Mouse (Mus musculus): ENCODE results near the gene Exosc3. TPM values are rescaled to one million over a fixed set of nuclear protein-coding genes. Genes with fewer than 3 reads are reported as not detected.
"Not testable (repeated sequence)": the region's sequence is repeated elsewhere in the genome, so short reads cannot be mapped to it uniquely, and the experiment has no call there.

Exosc3 gene
- total RNA-seq (2021): 10 to 100 TPM; 15.2 to 17.9 TPM
- long read RNA-seq, experiment 1, transcript Exosc3-201 (4 exons, 1,077 nt): major isoform, 22 of 24 reads
- long read RNA-seq, experiment 1, partial matches to known transcripts: 0 of 24 reads
- long read RNA-seq, experiment 1, other reads (novel, unspliced or antisense): 1 of 24 reads
- long read RNA-seq, experiment 2, transcript Exosc3-201 (4 exons, 1,077 nt): major isoform, 11 of 11 reads
- long read RNA-seq, experiment 2, partial matches to known transcripts: 0 of 11 reads
- long read RNA-seq, experiment 2, other reads (novel, unspliced or antisense): 0 of 11 reads

- DNase-seq (ENCODE audit: low spot score in 2 of 2): peak; percentile 53 to 67
These were observed at the start of gene Exosc3 for GRCm38 (mm10) chr4:45342286-45343155. Exosc3 (minus strand) TSS chr4:45342732.

GRCm38 (mm10) chr4:45392099-45392498, 49.6 kb upstream of the Exosc3 start:
- DNase-seq (ENCODE audit: low spot score in 2 of 2): no peak

- not testable (repeated sequence) for DNase-seq (ENCODE audit: low spot score in 2 of 2)
These were observed 44.8 kb upstream of the Exosc3 start for GRCm38 (mm10) chr4:45387296-45387695.

GRCm38 (mm10) chr4:45382133-45382532, 39.6 kb upstream of the Exosc3 start:
- not testable (repeated sequence) for DNase-seq (ENCODE audit: low spot score in 2 of 2)

- not testable (repeated sequence) for DNase-seq (ENCODE audit: low spot score in 2 of 2)
These were observed 38.5 kb upstream of the Exosc3 start for GRCm38 (mm10) chr4:45380903-45381580.

- DNase-seq (ENCODE audit: low spot score in 2 of 2): no peak
These were observed 34.0 kb upstream of the Exosc3 start for GRCm38 (mm10) chr4:45376573-45376972.

- no peak for DNase-seq (ENCODE audit: low spot score in 2 of 2)
These were observed 32.3 kb upstream of the Exosc3 start for GRCm38 (mm10) chr4:45374879-45375278.

- DNase-seq (ENCODE audit: low spot score in 2 of 2): no peak
These were observed 28.7 kb upstream of the Exosc3 start for GRCm38 (mm10) chr4:45371261-45371660.

GRCm38 (mm10) chr4:45356653-45357052, 14.1 kb upstream of the Exosc3 start:
- no peak for DNase-seq (ENCODE audit: low spot score in 2 of 2)

- DNase-seq (ENCODE audit: low spot score in 2 of 2): peak; percentile 96
These were observed 773 bp downstream of the Exosc3 start, which contains the start of gene Dcaf10 for GRCm38 (mm10) chr4:45341669-45342249. Dcaf10 (plus strand) TSS chr4:45342101.

- no peak for DNase-seq (ENCODE audit: low spot score in 2 of 2)
These were observed 1.3 kb downstream of the Exosc3 start for GRCm38 (mm10) chr4:45341226-45341625.

GRCm38 (mm10) chr4:45332466-45332865, 10.1 kb downstream of the Exosc3 start:
- no peak for DNase-seq (ENCODE audit: low spot score in 2 of 2)

GRCm38 (mm10) chr4:45331139-45331538, 11.4 kb downstream of the Exosc3 start:
- DNase-seq (ENCODE audit: low spot score in 2 of 2): no peak

- peak; percentile 59 to 83 for DNase-seq (ENCODE audit: low spot score in 2 of 2)
These were observed 22.2 kb downstream of the Exosc3 start for GRCm38 (mm10) chr4:45320159-45320816.

- DNase-seq (ENCODE audit: low spot score in 2 of 2): no peak
These were observed 31.5 kb downstream of the Exosc3 start for GRCm38 (mm10) chr4:45311056-45311455.

- DNase-seq (ENCODE audit: low spot score in 2 of 2): no peak
These were observed 33.9 kb downstream of the Exosc3 start for GRCm38 (mm10) chr4:45308606-45309005.

- DNase-seq (ENCODE audit: low spot score in 2 of 2): no peak
These were observed 34.5 kb downstream of the Exosc3 start for GRCm38 (mm10) chr4:45308046-45308445.

GRCm38 (mm10) chr4:45305536-45305935, 37.0 kb downstream of the Exosc3 start:
- no peak for DNase-seq (ENCODE audit: low spot score in 2 of 2)

- peak in 1 of 2 experiments; percentile 52 for DNase-seq (ENCODE audit: low spot score in 2 of 2)
These were observed 45.6 kb downstream of the Exosc3 start, which contains the start of gene Trmt10b for GRCm38 (mm10) chr4:45296662-45297564. Trmt10b (plus strand) TSS chr4:45297127.
